Mouse (Mus musculus) lung, embryonic 16.5 days (tissue): Measurements from ENCODE around the gene Etv4. TPM values are rescaled to one million over a fixed set of nuclear protein-coding genes. Genes with fewer than 3 reads are reported as not detected.

Experiments used
- polyA plus RNA-seq: library from polyadenylated mRNA; unstranded; fragments of >200 nt; fragmentation: Nextera tagmentation; extraction: Ambion mirVana; gene quantifications from 2 replicates; pipeline ENCODE4 v1.2.1, GENCODE M21; 2015

Gene Etv4
- polyA plus RNA-seq, 1 experiment from 2014 or later, result 13.4 TPM

Other genes starting within 250 kb of the Etv4 start
- 13.2 and 14.1 TPM in 2 replicates for gene Brca1, start 233.4 kb downstream of the Etv4 start, polyA plus RNA-seq
- 77.7 and 87.5 TPM in 2 replicates for gene Nbr1, start 233.2 kb downstream of the Etv4 start, polyA plus RNA-seq
- 4.7 and 7.1 TPM in 2 replicates for gene Tmem106a, start 203.1 kb downstream of the Etv4 start, polyA plus RNA-seq
- not detected in 2 replicates for gene Gm11634, start 186.1 kb downstream of the Etv4 start, polyA plus RNA-seq
- gene Rdm1, start 158.2 kb downstream of the Etv4 start, polyA plus RNA-seq, result 52.0 and 52.1 TPM in 2 replicates
- 6.8 and 7.4 TPM in 2 replicates for gene Arl4d, start 119.8 kb downstream of the Etv4 start, polyA plus RNA-seq
- 26.2 and 32.1 TPM in 2 replicates for gene Dhx8, start 52.5 kb downstream of the Etv4 start, polyA plus RNA-seq
- 11.7 and 12.4 TPM in 2 replicates for gene Meox1, start 109.0 kb upstream of the Etv4 start, polyA plus RNA-seq
- 0.53 and 0.63 TPM in 2 replicates for gene Sost, start 181.6 kb upstream of the Etv4 start, polyA plus RNA-seq
- gene Cfap97d1, start 198.9 kb upstream of the Etv4 start, polyA plus RNA-seq, result not detected in 2 replicates
- gene Dusp3, start 201.6 kb upstream of the Etv4 start, polyA plus RNA-seq, result 21.7 and 23.8 TPM in 2 replicates
- gene Mpp3, start 243.1 kb upstream of the Etv4 start, polyA plus RNA-seq, result 3.7 and 4.1 TPM in 2 replicates